Mouse (Mus musculus) left cerebral cortex, postnatal 10 days (tissue): ENCODE measurements around the gene Cage1. TPM values are rescaled to one million over a fixed set of nuclear protein-coding genes. Genes with fewer than 3 reads are reported as not detected.

Source experiments
- microRNA-seq: library from miRNA; unstranded; fragments of <30 nt; microRNA quantifications from one replicate; pipeline ENCODE4 v1.2.0, GENCODE M21; 2022
- total RNA-seq, 2 experiments: library from RNA; stranded (reverse); gene quantifications; 2 replicates each; pipeline ENCODE4 v1.2.3; 2021

Cage1 gene
- total RNA-seq, 2 experiments from 2014 or later, result 2.7 to 2.9 TPM

Small RNA genes within 50 kb of the gene (microRNA-seq; reads per million reads assigned to microRNA genes)
- not detected for gene Gm27387

Other genes starting within 250 kb of the Cage1 start
- 10 to 100 TPM; 85.1 to 87.1 TPM for gene Ssr1, start 42.9 kb downstream of the Cage1 start, total RNA-seq
- gene Riok1, start 74 bp downstream of the Cage1 start, total RNA-seq, result 10 to 100 TPM; 23.3 to 24.5 TPM
- gene Dsp, start 114.2 kb upstream of the Cage1 start, total RNA-seq, result under 1 TPM; 0.26 to 0.41 TPM
- 10 to 100 TPM; 15.2 to 16.4 TPM for gene Snrnp48, start 167.9 kb upstream of the Cage1 start, total RNA-seq